Mouse (Mus musculus): Measurements from ENCODE around the gene Gnb1. TPM values are rescaled to one million over a fixed set of nuclear protein-coding genes. Genes with fewer than 3 reads are reported as not detected.

Gnb1 gene
- polyA plus RNA-seq, 1 experiment from 2014 or later: 174 TPM

DNA sequence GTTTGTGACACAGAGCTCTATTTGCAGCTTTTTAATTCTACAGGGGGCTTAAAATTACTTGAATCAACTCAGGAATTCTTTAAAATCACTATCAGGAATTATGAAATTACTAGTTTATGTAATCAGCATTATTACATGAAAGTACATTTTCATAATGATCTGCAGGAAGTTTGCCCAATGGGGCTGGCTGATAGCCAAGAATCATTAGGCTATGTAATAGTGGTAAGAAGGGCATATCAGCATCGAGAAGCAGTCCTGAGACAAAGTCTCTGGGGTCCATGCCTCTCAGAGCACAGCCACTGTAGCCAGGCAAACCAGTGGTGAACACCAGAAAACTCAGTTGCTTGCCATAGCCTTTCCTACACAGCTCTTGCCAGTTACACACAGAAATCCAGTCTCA is 102.6 kb downstream of the Gnb1 start:
- peaks cover 29% of the 10 kb centered on the region for H3K4me1 ChIP-seq
- no peaks in the 10 kb centered on the region for H3K9me3 ChIP-seq (replicated peaks)
- no peaks in the 10 kb centered on the region for H3K27me3 ChIP-seq (replicated peaks)
- no peak overlapping the region for H3K27ac ChIP-seq
- 32% methylated on average over 1 of the region's 1 CpGs for WGBS (ENCODE audit: insufficient replicate concordance)
- ATAC-seq: no peak
- no peak overlapping the region for H3K4me2 ChIP-seq
- peaks cover 25% of the 10 kb centered on the region for H3K36me3 ChIP-seq
- no peak overlapping the region for H3K4me3 ChIP-seq
- no peak overlapping the region for H3K9ac ChIP-seq

DNA sequence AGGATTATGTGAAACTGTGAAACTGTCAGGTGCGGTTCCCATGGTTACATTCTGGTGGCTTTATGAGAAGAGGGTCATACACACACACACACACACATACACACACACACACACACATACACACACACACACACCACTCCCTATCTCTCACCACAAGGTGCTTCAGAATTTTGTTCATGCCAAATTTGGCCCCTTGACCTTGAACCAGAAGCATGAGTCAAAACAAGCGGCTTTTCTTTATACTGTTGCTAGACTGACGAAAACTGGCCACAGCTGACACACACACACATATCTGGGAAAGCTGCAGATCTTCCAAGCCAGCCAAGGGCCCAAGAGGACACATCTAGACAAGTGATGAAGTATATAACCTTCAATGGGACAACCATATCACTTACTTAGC is 104.6 kb downstream of the Gnb1 start:
- no peaks in the 10 kb centered on the region for H3K27me3 ChIP-seq (replicated peaks)
- 73% methylated on average over 3 of the region's 3 CpGs for WGBS (ENCODE audit: insufficient replicate concordance)
- H3K9me3 ChIP-seq (replicated peaks): no peaks in the 10 kb centered on the region
- H3K9ac ChIP-seq: no peak overlapping the region
- no peak overlapping the region for H3K27ac ChIP-seq
- H3K4me3 ChIP-seq: no peak overlapping the region
- H3K4me1 ChIP-seq: peaks cover 47% of the 10 kb centered on the region
- no peak for ATAC-seq
- peaks cover 6% of the 10 kb centered on the region; the same call in 1 of the 2 replicates for H3K36me3 ChIP-seq
- H3K4me2 ChIP-seq: no peak overlapping the region

- Histone ChIP-seq H3K4me1 (peaks cover 49% of the 10 kb centered on the region), H3K9ac (no peak overlapping the region), H3K36me3 (no peaks in the 10 kb centered on the region), H3K27me3 (replicated peaks) (no peaks in the 10 kb centered on the region), H3K27ac (no peak overlapping the region), H3K4me3 (no peak overlapping the region), H3K4me2 (peak overlapping the region; percentile 32), H3K9me3 (replicated peaks) (no peaks in the 10 kb centered on the region)
- WGBS (ENCODE audit: insufficient replicate concordance): 42% methylated on average over 5 of the region's 5 CpGs
- no peak for ATAC-seq
Measured at GRCm38 (mm10) chr4:155596606-155597005, 105.4 kb downstream of the Gnb1 start.

GRCm38 (mm10) chr4:155598536-155598935 is 107.4 kb downstream of the Gnb1 start:
- WGBS (ENCODE audit: insufficient replicate concordance): 10% methylated on average over 20 of the region's 20 CpGs
- ATAC-seq: no peak
- Histone ChIP-seq H3K9ac (no peak overlapping the region), H3K9me3 (replicated peaks) (no peaks in the 10 kb centered on the region), H3K4me3 (no peak overlapping the region), H3K27me3 (replicated peaks) (no peaks in the 10 kb centered on the region), H3K27ac (no peak overlapping the region), H3K36me3 (peaks cover 8% of the 10 kb centered on the region), H3K4me2 (peak overlapping the region; percentile 23), H3K4me1 (peaks cover 64% of the 10 kb centered on the region)

DNA sequence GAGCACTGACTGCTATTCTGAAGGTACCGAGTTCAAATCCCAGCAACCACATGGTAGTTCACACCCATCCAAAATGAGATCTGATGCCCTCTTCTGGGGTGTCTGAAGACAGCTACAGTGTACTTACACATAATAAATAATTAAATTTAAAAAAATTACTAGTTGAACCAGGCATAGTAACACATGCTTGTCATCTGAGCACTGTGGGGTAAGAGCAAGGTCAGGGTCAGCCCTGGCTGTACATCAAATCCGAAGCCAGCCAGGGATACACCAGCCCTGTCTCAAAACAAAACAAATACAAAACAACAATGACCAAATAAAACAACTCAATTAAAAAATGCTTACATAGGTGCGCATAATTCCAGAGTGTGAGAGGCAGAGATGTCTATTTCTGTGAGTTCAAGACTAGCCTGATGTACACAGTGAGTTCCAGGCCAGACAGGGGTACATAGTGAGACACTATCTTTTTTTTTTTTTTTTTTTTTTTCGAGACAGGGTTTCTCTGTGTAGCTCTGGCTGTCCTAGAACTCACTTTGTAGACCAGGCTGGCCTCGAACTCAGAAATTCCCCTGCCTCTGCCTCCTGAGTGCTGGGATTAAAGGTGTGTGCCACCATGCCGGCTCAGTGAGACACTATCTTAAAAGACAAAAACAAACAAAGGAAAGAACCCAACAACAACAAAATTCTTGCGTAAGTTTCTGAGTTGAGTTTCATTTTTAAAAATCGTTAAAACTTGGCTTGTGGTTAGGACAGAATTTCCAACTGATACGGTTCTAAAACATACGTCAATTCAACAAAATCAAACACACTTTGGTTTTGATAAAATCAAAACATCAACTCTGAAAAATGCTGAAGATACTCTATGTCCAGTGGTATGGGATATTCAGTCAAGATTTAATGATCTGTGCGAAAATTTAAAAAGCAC is 109.0 kb downstream of the Gnb1 start:
- peak overlapping the region; percentile 92 for H3K9ac ChIP-seq
- WGBS (ENCODE audit: insufficient replicate concordance): 70% methylated on average over 11 of the region's 11 CpGs

DNA sequence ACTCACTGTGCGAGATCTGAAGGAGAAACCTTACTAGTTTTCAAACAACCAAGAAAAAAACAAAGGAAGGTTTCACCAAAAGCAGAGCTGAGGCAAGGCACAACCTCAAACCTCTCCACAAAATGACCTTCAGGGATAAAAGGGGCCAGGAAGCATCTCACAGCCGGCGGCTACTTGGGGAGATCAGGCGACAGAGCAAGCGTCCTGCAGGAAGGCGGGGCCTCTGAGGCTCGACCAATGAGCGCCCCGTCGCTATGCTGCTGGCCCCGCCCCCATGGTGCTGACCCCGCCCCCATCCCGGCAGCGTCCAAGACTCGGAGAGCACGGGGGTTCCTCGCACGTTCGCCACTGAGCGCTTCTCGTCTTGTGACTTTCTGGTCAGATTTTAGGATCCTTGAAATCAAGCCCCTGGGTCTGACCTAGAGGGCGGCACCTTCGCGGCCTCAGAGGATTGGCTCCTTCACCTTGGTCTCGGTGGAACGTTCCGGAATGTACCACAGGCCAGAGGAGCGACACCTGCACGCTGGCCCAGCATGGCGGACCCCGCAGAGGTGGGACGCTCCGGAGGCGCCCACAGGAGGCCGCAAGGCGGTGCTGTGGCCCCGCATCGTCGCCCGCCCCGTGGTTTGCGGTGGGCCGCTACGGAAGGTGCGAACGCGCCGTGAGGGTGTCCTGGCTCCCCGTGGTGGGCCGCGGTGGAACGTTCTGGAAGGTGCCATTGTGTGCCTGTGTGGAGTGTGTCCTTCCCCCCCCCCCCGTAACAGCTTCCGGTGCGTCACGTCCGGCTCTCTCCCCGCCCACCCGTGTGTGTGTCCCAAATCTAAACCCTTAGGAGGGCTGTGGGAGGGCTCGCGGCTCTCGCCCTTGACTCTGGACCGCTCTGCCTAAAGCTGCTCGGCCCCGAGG is 110.2 kb downstream of the Gnb1 start, which contains the start of gene Slc35e2:
Gene Slc35e2, plus strand, starts transcription at position 326 of the 906 bp plus-strand sequence.
- peak within 1 kb of the TSS; percentile 97 for H3K27ac ChIP-seq
- no peaks in the 10 kb centered on the region for H3K9me3 ChIP-seq (replicated peaks)
- H3K36me3 ChIP-seq: peaks cover 27% of the 10 kb centered on the region
- H3K4me2 ChIP-seq: peak within 1 kb of the TSS; percentile 95
- H3K9ac ChIP-seq: peak within 1 kb of the TSS; percentile 92
- peaks cover 72% of the 10 kb centered on the region for H3K4me1 ChIP-seq
- H3K27me3 ChIP-seq (replicated peaks): no peaks in the 10 kb centered on the region
- peak; percentile 93 for ATAC-seq
- under 1% methylated on average over 58 of the region's 65 CpGs for WGBS (ENCODE audit: insufficient replicate concordance)
- H3K4me3 ChIP-seq: peak within 1 kb of the TSS; percentile 99

More for the DNA sequence above, 109.0 kb downstream of the Gnb1 start:
- peaks cover 77% of the 10 kb centered on the region for H3K4me1 ChIP-seq
- no peak for ATAC-seq
- H3K27me3 ChIP-seq (replicated peaks): no peaks in the 10 kb centered on the region
- H3K27ac ChIP-seq: peak overlapping the region; percentile 97
- no peaks in the 10 kb centered on the region for H3K9me3 ChIP-seq (replicated peaks)
- H3K4me3 ChIP-seq: peak overlapping the region; percentile 99
- peak overlapping the region; percentile 95 for H3K4me2 ChIP-seq
- peaks cover 18% of the 10 kb centered on the region for H3K36me3 ChIP-seq

DNA sequence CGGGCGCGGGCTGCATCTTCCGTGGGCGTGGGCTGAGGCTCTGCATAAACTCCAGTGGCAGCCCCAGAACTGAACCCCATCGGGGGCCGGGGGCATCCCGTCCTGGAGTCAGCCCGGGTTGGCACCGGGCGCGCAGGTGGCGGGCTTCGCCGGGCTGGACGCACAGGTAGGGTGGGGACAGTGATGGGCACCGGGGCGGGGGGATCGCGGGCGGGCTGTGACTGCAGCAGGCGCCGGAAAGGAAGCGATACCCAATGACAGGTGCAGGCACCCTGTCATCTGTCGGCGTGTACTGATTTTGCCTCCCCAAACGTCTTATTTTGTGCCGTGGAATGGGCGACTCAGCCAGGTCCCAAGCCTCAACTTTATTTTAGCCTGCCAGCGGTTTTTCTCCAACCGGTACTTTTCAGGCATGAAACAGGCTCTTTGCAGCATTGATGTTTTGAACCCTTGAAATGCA is 110.9 kb downstream of the Gnb1 start:
- Histone ChIP-seq H3K27me3 (replicated peaks) (no peaks in the 10 kb centered on the region), H3K9me3 (replicated peaks) (no peaks in the 10 kb centered on the region), H3K4me1 (peaks cover 65% of the 10 kb centered on the region), H3K4me3 (peak overlapping the region; percentile 99), H3K36me3 (peaks cover 31% of the 10 kb centered on the region), H3K9ac (peak overlapping the region; percentile 92), H3K27ac (peak overlapping the region; percentile 97), H3K4me2 (peak overlapping the region; percentile 95)
- peak; percentile 31 for ATAC-seq
- 3% methylated on average over 30 of the region's 31 CpGs for WGBS (ENCODE audit: insufficient replicate concordance)

- no peaks in the 10 kb centered on the region for H3K27me3 ChIP-seq (replicated peaks)
- ATAC-seq: 0 out of 2 replicates have a peak, but pooled peaks have one; percentile 12
- H3K36me3 ChIP-seq: peaks cover 31% of the 10 kb centered on the region
- H3K4me3 ChIP-seq: peak overlapping the region; percentile 99
- peak overlapping the region; percentile 97; the same call in 1 of the 2 replicates for H3K27ac ChIP-seq
- peak overlapping the region; percentile 92 for H3K9ac ChIP-seq
- no peaks in the 10 kb centered on the region for H3K9me3 ChIP-seq (replicated peaks)
- peaks cover 61% of the 10 kb centered on the region for H3K4me1 ChIP-seq
- peak overlapping the region; percentile 95 for H3K4me2 ChIP-seq
- WGBS (ENCODE audit: insufficient replicate concordance): 7% methylated on average over 1 of the region's 1 CpGs
Measured at GRCm38 (mm10) chr4:155602753-155603152, 111.6 kb downstream of the Gnb1 start.

DNA sequence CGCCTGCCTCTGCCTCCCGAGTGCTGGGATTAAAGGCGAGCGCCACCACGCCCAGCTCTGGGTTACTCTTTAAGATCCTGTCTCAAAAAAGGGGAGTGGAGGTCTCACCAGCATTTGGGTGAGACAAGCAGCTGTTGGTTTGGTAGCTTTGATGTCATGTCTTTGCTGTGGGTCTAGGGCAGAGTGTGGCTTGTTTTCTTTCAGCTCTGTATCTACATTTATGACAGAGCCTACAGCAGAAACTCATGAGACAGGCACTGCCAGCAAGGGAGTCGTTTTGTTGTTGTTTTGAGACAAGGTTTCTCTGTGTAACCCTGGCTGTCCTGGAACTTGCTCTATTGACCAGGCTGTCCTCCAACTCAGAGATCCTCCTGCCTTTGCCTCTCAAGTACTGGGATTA is 112.6 kb downstream of the Gnb1 start:
- ATAC-seq: no peak
- peak overlapping the region; percentile 39; the same call in 1 of the 2 replicates for H3K9ac ChIP-seq
- no peaks in the 10 kb centered on the region for H3K9me3 ChIP-seq (replicated peaks)
- peaks cover 31% of the 10 kb centered on the region for H3K36me3 ChIP-seq
- 79% methylated on average over 6 of the region's 6 CpGs for WGBS (ENCODE audit: insufficient replicate concordance)
- H3K27me3 ChIP-seq (replicated peaks): no peaks in the 10 kb centered on the region
- peak overlapping the region; percentile 26; the same call in 1 of the 2 replicates for H3K27ac ChIP-seq
- H3K4me2 ChIP-seq: 0 out of 2 replicates have a peak overlapping the region, but pooled peaks have one; percentile 95
- no peak overlapping the region for H3K4me3 ChIP-seq
- H3K4me1 ChIP-seq: peaks cover 50% of the 10 kb centered on the region

GRCm38 (mm10) chr4:155605132-155605531 is 114.0 kb downstream of the Gnb1 start:
- no peaks in the 10 kb centered on the region for H3K27me3 ChIP-seq (replicated peaks)
- no peak overlapping the region for H3K27ac ChIP-seq
- peaks cover 40% of the 10 kb centered on the region for H3K36me3 ChIP-seq
- H3K9me3 ChIP-seq (replicated peaks): no peaks in the 10 kb centered on the region
- no peak overlapping the region for H3K4me3 ChIP-seq
- no peak overlapping the region for H3K4me2 ChIP-seq
- no peak for ATAC-seq
- H3K9ac ChIP-seq: no peak overlapping the region
- peaks cover 39% of the 10 kb centered on the region for H3K4me1 ChIP-seq
- WGBS (ENCODE audit: insufficient replicate concordance): 74% methylated on average over 4 of the region's 4 CpGs

- Histone ChIP-seq H3K36me3 (peaks cover 54% of the 10 kb centered on the region), H3K27me3 (replicated peaks) (no peaks in the 10 kb centered on the region), H3K9me3 (replicated peaks) (no peaks in the 10 kb centered on the region), H3K9ac (no peak overlapping the region), H3K4me2 (no peak overlapping the region), H3K27ac (no peak overlapping the region), H3K4me1 (peaks cover 30% of the 10 kb centered on the region), H3K4me3 (no peak overlapping the region)
- ATAC-seq: no peak
- WGBS (ENCODE audit: insufficient replicate concordance): 76% methylated on average over 2 of the region's 2 CpGs
Measured at GRCm38 (mm10) chr4:155606825-155607224, 115.7 kb downstream of the Gnb1 start.
